Mouse (Mus musculus) brain, adult 2 months (tissue): ENCODE measurements around the gene Hivep2.

ENCODE experiments used
- DNase-seq: peaks from one replicate; pipeline ENCODE4 v3.0.0; 2011; ENCODE audit warnings: low read depth, low spot score

Hivep2 gene

DNA sequence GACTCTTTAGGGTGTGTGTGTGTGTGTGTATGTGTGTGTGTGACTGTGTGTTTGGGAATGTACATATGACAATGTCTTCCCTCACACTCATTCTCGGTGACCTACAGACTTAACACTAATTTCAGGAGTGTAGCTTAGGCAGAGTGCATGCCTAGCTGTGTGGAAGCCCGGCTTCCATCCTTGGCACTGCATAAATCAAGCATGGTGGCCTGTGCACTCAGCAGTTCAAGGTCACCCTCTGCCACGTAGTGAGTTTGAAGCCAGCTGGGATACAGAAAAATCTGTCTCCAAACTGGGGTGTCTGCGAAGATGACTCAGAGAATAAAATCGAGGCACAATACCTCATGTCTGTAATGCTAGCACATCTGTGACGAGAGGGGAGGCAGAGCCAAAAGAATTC lies 115.0 kb downstream of the Hivep2 start:
- DNase-seq = peak; percentile 61

DNA sequence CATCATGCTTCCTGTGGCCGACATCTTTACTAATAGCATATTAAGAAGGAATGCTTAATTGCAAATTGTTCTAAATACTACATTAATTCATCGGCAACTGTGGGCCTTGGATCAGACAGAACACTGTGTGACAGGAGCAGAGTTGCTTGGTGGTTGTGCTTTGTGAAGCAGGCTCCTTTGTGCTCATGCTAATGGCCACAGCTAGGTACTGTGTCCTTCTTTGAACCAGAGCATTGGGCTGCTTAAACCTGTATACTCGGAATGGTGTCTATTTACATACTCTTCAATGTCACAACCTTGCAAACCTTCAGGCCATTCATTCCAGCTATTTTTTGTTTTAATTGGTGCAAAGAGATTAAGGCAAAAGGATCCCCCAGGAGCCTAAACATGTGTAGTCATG lies 115.9 kb downstream of the Hivep2 start:
- DNase-seq = no peak

GRCm38 (mm10) chr10:14082275-14082674 lies 116.4 kb downstream of the Hivep2 start:
- DNase-seq = peak; percentile 97

DNA sequence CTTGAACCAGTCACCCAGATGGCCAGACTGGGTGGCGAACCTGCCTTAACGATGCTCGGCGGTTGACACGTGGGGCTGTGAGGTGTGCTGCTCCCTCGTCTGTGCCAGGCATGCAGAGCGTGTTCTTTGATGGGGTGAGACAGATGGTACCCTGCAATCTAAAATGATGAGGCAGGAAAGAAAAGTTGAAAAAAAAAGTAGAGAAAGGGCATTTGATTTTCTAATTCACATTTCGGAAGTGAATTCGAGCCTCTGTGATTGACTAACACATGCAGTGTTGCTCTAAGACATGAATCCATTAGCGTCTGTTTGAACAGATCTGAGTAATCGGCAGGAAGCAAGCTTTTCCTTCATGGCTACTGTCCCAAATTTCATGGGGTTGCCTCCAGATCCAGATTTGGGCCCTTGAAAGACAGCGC lies 119.4 kb downstream of the Hivep2 start:
- DNase-seq = peak; percentile 77

GRCm38 (mm10) chr10:14085882-14086515 lies 120.1 kb downstream of the Hivep2 start:
- DNase-seq = no peak

DNA sequence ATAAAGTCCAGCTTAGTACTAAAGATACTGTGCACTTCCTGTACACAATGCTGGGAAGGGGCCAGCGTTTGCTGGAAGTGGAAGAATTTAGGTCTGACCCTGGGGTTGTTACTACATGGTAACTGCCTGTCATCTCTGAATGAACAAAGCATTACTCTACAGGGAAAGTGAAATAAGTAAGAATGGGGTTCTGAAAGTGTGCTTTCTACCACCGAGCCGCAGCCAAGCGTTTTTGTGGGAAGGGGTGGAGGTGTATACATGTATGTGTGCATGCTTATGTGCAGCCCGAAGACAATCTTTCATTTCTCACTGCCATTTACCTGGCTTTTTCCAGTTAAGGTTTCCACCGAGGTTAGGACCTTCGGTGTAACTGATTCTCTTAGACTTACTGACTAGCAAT lies 121.4 kb downstream of the Hivep2 start:
- no peak for DNase-seq

- peak; percentile 68 for DNase-seq
Measured at GRCm38 (mm10) chr10:14089488-14089887, 123.6 kb downstream of the Hivep2 start.

DNA sequence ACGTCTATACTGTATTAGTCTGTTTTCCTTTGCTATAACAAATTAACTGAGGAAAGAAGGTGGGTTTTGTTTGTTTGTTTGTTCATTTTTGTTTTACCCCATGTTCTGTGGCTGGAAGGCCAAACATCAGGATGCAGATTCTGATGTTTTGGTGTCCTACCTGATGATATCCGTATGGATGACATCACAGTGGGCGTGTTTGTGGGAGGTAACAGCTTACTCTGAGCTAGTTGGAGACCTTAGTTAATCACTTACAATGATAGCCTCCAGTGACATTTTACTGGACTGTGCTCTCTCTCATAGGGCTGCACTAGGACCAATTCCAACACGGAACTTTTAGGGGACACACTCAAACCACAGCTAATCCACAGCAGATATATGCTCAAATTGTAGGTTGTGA lies 128.2 kb downstream of the Hivep2 start:
- DNase-seq = no peak

DNA sequence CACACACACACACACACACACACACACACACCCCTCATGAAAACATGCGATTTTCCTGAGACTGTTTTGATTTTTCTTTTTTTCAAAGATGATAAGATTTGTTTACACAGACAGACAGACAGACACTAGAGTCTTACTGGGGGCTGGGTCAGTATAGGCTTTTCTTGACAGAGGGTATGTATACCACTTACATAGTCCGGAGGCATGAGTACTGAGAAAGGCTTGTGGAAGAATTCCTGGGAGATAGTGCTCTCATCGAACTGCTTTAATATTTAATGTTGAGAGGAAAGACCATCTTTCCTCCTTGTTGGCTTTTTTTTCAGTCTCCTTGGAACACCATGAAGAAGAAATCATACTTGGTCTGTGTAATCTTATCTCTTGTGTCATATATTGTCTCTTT lies 130.2 kb downstream of the Hivep2 start:
- DNase-seq = no peak

DNA sequence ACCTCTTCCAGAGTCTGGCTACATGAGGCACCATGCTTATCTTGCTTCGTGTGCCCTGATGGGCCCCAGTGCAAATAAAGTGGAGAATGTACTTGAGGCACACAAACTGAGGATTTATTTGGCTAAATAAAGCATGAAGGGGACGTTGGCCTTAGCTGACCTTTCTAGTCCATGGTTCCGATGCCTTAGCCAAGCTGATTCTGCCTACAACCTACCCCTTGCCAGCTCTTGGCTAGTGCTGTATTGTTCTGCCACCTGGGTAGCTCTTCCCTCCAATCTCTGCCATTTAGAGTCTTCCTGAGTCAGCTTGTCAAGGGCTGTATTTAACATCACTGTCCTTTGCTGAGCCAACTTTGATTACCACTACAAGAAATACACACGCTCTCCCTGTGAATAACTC lies 133.3 kb downstream of the Hivep2 start:
- peak; percentile 96 for DNase-seq

DNA sequence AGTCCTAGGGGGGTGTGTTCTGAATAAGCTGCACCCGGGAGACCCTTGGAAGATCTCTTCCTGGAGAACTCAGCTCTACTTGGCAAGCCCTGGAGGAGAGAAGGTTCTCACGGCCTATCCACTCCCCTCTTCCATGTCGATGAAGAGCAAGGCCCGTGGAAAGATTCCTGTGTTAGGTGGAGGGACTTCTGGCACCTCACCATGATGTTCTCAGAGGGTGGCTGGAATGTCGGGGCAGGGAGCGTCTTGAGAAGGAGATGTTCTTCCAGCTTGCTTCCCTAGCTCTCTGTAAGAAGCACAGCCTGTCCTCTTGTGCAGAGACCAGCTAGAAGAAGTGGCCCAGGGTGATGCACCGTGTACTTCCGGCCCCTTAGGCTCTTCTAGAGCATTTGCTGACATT lies 134.2 kb downstream of the Hivep2 start:
- DNase-seq = no peak

- no peak for DNase-seq
Measured at GRCm38 (mm10) chr10:14100847-14101246, 135.0 kb downstream of the Hivep2 start.

DNA sequence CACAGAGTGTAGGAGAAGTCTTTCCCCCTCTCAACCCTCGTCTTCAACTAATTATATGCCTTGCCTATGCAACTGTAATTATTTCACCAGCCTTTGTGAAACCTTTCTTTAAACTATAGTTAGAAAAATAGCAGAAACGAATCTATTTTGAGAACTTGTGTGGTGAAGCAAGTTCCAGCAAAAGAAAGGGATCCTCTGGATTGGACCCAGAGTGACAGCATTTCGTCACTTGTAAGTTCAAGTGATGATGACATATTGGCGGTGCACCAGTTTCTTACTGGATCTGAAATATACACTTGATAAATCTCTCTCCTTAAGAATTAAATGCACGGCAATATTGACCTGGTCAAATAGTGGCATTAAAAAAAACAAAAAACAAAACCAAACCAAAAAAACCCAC lies 136.1 kb downstream of the Hivep2 start:
- peak; percentile 65 for DNase-seq

- no peak for DNase-seq
Measured at GRCm38 (mm10) chr10:14107980-14108671, 142.3 kb downstream of the Hivep2 start.

GRCm38 (mm10) chr10:14115846-14116245 lies 150.0 kb downstream of the Hivep2 start:
- no peak for DNase-seq

GRCm38 (mm10) chr10:14116978-14117377 lies 151.1 kb downstream of the Hivep2 start:
- DNase-seq = peak; percentile 86

GRCm38 (mm10) chr10:14119201-14119600 lies 153.3 kb downstream of the Hivep2 start:
- no peak for DNase-seq

DNA sequence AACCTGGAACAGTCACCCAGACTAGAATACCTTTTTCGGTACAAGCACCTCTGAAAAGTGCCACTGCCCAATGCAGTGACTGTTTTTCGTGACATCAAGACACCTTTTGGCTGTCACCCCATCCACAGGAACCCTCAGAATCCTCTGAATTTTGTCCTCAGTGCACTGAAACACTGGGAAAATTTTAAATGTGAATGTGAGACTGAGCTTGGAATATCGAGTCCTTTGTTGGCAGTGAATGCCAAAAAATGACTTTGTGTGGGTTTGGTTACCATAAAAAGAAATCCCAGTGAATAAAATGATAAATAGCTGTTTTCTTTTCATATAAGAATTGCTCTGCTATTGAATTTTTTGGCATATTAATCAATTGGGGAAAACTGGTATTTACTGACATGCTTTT lies 154.6 kb downstream of the Hivep2 start:
- peak; percentile 59 for DNase-seq

- DNase-seq = peak; percentile 23
Measured at GRCm38 (mm10) chr10:14127826-14128225, 162.0 kb downstream of the Hivep2 start.

GRCm38 (mm10) chr10:14130270-14130669 lies 164.4 kb downstream of the Hivep2 start:
- DNase-seq = peak; percentile 21

- DNase-seq = peak; percentile 66
Measured at GRCm38 (mm10) chr10:14131307-14131706, 165.4 kb downstream of the Hivep2 start.

- no peak for DNase-seq
Measured at GRCm38 (mm10) chr10:14132061-14132460, 166.2 kb downstream of the Hivep2 start.

- DNase-seq = no peak
Measured at GRCm38 (mm10) chr10:14132937-14133336, 167.1 kb downstream of the Hivep2 start.
